Mouse (Mus musculus) kidney, embryonic 14.5 days (tissue): ENCODE measurements around the gene Spag7. TPM values are rescaled to one million over a fixed set of nuclear protein-coding genes. Genes with fewer than 3 reads are reported as not detected.
A peak's percentile ranks its signal among the peaks of the same experiment; 100 is the strongest.

Experiments used
- ATAC-seq: fragments of 200-750 bp; cut with Nextera tagmentation; 2 replicates; pipeline ENCODE4 v1.8.0; 2017; ENCODE audit warnings: moderate number of reproducible peaks, mild to moderate bottlenecking, moderate TSS enrichment, moderate library complexity; ENCODE audit not compliant: low FRiP score, low TSS enrichment
- H3K27ac ChIP-seq: fragments of 300-500 bp; sonication (generic); 2 replicates; pipeline ENCODE4 v1.5.1; 2014; ENCODE audit warnings: low read depth, mild to moderate bottlenecking, low read length, moderate library complexity, mixed read lengths
- H3K27me3 ChIP-seq: fragments of 300-500 bp; sonication (generic); 2 replicates; pipeline ENCODE4 v1.6.1; 2014; ENCODE audit warnings: mild to moderate bottlenecking, low read length; ENCODE audit not compliant: control insufficient read depth, insufficient read depth
- H3K36me3 ChIP-seq: fragments of 300-500 bp; sonication (generic); 2 replicates; pipeline ENCODE4 v1.6.1; 2014; ENCODE audit warnings: low read length, mixed read lengths; ENCODE audit not compliant: control insufficient read depth, insufficient read depth
- H3K4me1 ChIP-seq: fragments of 300-500 bp; sonication (generic); 2 replicates; pipeline ENCODE4 v1.6.1; 2014; ENCODE audit warnings: low read length, mixed read lengths; ENCODE audit not compliant: control insufficient read depth, insufficient read depth
- H3K4me2 ChIP-seq: fragments of 300-500 bp; sonication (generic); replicated peaks from 2 replicates; pipeline ENCODE4 v1.6.1; 2014; ENCODE audit warnings: low read depth, mild to moderate bottlenecking, low read length
- H3K4me3 ChIP-seq: fragments of 300-500 bp; sonication (generic); 2 replicates; pipeline ENCODE4 v1.5.1; 2014; ENCODE audit warnings: mild to moderate bottlenecking, low read length
- H3K9ac ChIP-seq: fragments of 300-500 bp; sonication (generic); 2 replicates; pipeline ENCODE4 v1.6.1; 2014; ENCODE audit warnings: low read depth, mild to moderate bottlenecking, low read length, moderate library complexity
- H3K9me3 ChIP-seq: fragments of 300-500 bp; sonication (generic); 2 replicates; pipeline ENCODE4 v1.6.1; 2016; ENCODE audit warnings: low read length; ENCODE audit not compliant: control insufficient read depth
- WGBS: fragments of 180-500 bp; shearing (Covaris S2); extraction: QIAGEN DNeasy Blood & Tissue Kit; methylation state at CpG from one replicate; pipeline ENCODE4 v1.1.7; 2014; 5-methylcytosine and 5-hydroxymethylcytosine counted together
- polyA plus RNA-seq: library from polyadenylated mRNA; unstranded; fragments of >200 nt; fragmentation: Nextera tagmentation; extraction: Ambion mirVana; gene quantifications from 2 replicates; pipeline ENCODE4 v1.2.1, GENCODE M21; 2014

Gene Spag7
- polyA plus RNA-seq, 1 experiment from 2014 or later, result 177 TPM

- Histone ChIP-seq H3K9me3 (no peaks in the 10 kb centered on the region), H3K4me1 (peaks cover 5% of the 10 kb centered on the region; the same call in 1 of the 2 replicates), H3K36me3 (peaks cover 56% of the 10 kb centered on the region), H3K4me3 (no peak overlapping the region), H3K27me3 (no peaks in the 10 kb centered on the region), H3K9ac (no peak overlapping the region), H3K27ac (no peak overlapping the region), H3K4me2 (no peak overlapping the region)
- ATAC-seq, result no peak
- 87% methylated on average over 9 of the region's 9 CpGs for WGBS
These were observed 4.5 kb downstream of the Spag7 start for GRCm38 (mm10) chr11:70664741-70665140.

DNA sequence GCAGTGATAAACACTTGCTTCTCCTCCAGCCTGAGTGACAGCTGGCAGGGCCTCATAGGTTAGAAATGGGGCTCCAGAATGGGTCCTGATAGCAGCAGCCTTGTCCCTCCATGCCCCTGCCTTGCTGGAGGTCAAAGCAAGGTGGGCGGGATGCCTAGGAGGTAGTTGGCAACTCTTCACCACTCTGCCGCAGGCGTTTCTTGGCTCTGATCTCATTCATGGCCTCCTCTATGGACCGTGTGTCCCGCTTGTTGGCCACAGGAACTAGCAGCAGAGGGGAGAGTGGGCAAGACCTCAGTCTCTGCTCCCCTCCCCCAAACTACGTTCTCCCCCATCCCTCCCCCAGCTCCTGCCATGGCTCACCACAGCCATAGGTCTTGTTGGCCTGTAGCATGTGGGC is 5.3 kb downstream of the Spag7 start:
- no peaks in the 10 kb centered on the region for H3K9me3 ChIP-seq
- peaks cover 56% of the 10 kb centered on the region for H3K36me3 ChIP-seq

DNA sequence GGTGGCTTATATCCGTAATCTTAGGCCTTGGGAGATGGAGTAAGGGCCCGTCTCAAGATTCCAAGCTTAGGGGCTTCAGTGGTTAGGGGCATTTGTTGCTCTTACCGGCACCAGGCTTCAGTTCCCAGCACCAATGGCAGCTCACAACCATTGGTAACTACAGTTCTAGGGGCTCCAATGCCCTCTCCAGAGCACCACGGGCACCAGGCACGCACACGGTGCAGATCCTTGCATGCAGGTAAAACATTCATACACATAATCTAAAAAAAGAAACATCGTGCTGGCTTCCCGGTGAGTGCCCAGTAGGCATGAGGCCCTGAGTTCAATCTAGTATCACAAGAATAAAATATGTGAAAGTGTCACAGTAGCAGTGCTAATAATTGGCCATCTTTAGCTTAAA is 6.1 kb downstream of the Spag7 start:
- no peaks in the 10 kb centered on the region for H3K9me3 ChIP-seq
- ATAC-seq, result no peak
- 93% methylated on average over 8 of the region's 8 CpGs for WGBS
- H3K4me3 ChIP-seq, result no peak overlapping the region
- H3K36me3 ChIP-seq, result peaks cover 56% of the 10 kb centered on the region
- no peak overlapping the region for H3K27ac ChIP-seq
- no peak overlapping the region for H3K4me2 ChIP-seq
- peaks cover 8% of the 10 kb centered on the region for H3K4me1 ChIP-seq
- no peak overlapping the region for H3K9ac ChIP-seq
- H3K27me3 ChIP-seq, result no peaks in the 10 kb centered on the region

More for the DNA sequence above, 5.3 kb downstream of the Spag7 start:
- 87% methylated on average over 6 of the region's 6 CpGs for WGBS
- no peak overlapping the region for H3K4me2 ChIP-seq
- H3K9ac ChIP-seq, result no peak overlapping the region
- no peak for ATAC-seq
- H3K4me1 ChIP-seq, result peaks cover 5% of the 10 kb centered on the region; the same call in 1 of the 2 replicates
- no peaks in the 10 kb centered on the region for H3K27me3 ChIP-seq
- H3K4me3 ChIP-seq, result no peak overlapping the region
- no peak overlapping the region for H3K27ac ChIP-seq

DNA sequence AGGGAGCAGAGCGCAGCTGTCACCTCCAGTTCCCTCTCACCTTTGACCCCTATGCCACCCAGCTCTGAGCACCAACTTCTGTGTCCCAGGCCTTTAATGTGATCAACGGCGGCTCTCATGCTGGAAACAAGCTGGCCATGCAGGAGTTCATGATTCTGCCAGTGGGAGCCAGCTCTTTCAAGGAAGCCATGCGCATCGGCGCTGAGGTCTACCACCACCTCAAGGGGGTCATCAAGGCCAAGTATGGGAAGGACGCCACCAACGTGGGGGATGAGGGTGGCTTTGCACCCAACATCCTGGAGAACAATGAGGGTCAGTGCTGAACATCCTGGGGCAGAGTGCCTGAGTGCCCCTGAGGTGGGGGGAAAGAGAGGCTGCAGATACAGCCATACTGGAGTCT is 8.6 kb downstream of the Spag7 start:
- no peak overlapping the region for H3K4me3 ChIP-seq
- ATAC-seq, result no peak
- H3K36me3 ChIP-seq, result peaks cover 44% of the 10 kb centered on the region
- no peaks in the 10 kb centered on the region for H3K27me3 ChIP-seq
- H3K9me3 ChIP-seq, result no peaks in the 10 kb centered on the region
- 84% methylated on average over 8 of the region's 8 CpGs for WGBS
- no peak overlapping the region for H3K9ac ChIP-seq
- no peak overlapping the region for H3K27ac ChIP-seq
- peaks cover 23% of the 10 kb centered on the region for H3K4me1 ChIP-seq
- H3K4me2 ChIP-seq, result no peak overlapping the region

GRCm38 (mm10) chr11:70658942-70659341 is 10.3 kb downstream of the Spag7 start:
- H3K27ac ChIP-seq, result no peak overlapping the region
- ATAC-seq, result no peak
- 79% methylated on average over 8 of the region's 8 CpGs for WGBS
- H3K9me3 ChIP-seq, result no peaks in the 10 kb centered on the region
- no peak overlapping the region for H3K4me3 ChIP-seq
- no peak overlapping the region for H3K9ac ChIP-seq
- H3K4me2 ChIP-seq, result no peak overlapping the region
- no peaks in the 10 kb centered on the region for H3K27me3 ChIP-seq
- H3K4me1 ChIP-seq, result peaks cover 23% of the 10 kb centered on the region
- H3K36me3 ChIP-seq, result peaks cover 28% of the 10 kb centered on the region

DNA sequence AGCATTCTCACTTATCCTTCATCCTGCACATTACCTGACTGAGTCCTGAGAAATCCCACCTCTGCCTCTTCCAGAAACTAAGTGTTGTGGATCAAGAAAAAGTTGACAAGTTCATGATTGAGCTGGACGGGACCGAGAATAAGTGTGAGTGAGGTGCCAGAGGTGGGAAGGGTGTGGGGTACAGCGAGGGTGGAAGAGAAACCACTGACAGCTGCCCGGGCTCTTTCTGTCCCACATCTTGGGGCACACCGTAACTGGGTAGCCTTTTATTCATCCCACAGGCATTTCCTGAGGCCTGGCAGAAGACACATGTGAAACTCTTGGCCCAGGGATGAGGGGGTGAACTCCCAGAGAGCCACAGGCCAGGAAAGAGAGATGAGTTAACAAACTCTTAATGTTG is 10.7 kb downstream of the Spag7 start:
- Histone ChIP-seq H3K36me3 (peaks cover 25% of the 10 kb centered on the region; the same call in 1 of the 2 replicates), H3K27ac (no peak overlapping the region), H3K4me1 (peaks cover 23% of the 10 kb centered on the region), H3K27me3 (no peaks in the 10 kb centered on the region), H3K4me3 (no peak overlapping the region), H3K9me3 (no peaks in the 10 kb centered on the region), H3K4me2 (no peak overlapping the region), H3K9ac (peak overlapping the region; percentile 28; the same call in 1 of the 2 replicates)
- 83% methylated on average over 5 of the region's 5 CpGs for WGBS
- ATAC-seq, result no peak

DNA sequence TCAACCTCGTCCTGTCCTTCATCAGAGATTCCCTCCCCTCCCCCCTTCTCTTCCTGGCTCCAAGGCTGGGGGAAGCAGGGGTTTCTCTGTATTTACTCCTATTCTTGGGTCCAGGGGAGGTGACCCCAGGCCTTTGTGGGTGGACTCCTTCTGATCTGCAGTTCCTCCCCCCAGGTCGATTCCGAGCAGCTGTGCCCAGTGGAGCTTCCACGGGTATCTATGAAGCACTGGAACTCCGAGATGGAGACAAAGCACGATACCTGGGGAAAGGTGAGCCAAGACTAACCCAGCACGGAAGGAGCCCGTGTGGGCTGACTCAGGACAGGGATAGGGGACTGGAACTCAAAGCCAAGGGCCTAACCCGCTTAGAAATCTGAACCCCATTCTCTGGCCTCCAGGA is 11.2 kb downstream of the Spag7 start:
- 35% methylated on average over 9 of the region's 9 CpGs for WGBS
- H3K4me3 ChIP-seq, result no peak overlapping the region

DNA sequence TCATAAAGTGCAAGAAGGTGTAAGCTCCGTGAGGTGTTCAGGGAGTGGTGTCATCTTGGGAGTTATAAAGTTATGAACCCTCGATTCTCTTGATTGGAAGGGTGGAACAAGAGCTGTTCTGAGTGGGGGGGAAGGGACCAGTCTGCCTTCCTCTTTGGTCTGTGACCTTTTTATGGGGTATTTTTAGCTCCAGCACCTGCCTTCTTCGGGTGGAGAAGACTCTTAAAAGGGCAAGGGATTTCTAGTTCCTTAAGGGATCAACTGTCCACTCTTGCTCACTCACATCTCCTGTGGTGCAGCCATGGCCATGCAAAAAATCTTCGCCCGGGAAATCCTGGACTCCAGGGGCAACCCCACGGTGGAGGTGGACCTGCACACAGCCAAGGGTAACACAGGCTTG is 11.6 kb downstream of the Spag7 start:
- H3K9ac ChIP-seq, result peak overlapping the region; percentile 28; the same call in 1 of the 2 replicates
- H3K4me2 ChIP-seq, result peak overlapping the region; percentile 71
- H3K27ac ChIP-seq, result no peak overlapping the region; the same call in 1 of the 2 replicates
- H3K9me3 ChIP-seq, result no peaks in the 10 kb centered on the region
- no peaks in the 10 kb centered on the region for H3K27me3 ChIP-seq
- WGBS, result 30% methylated on average over 6 of the region's 6 CpGs
- peaks cover 19% of the 10 kb centered on the region for H3K36me3 ChIP-seq
- H3K4me3 ChIP-seq, result 0 out of 2 replicates have a peak overlapping the region, but pooled peaks have one; percentile 3
- no peak for ATAC-seq
- H3K4me1 ChIP-seq, result peaks cover 28% of the 10 kb centered on the region

More for the DNA sequence above, 11.2 kb downstream of the Spag7 start:
- no peak for ATAC-seq
- H3K4me1 ChIP-seq, result peaks cover 24% of the 10 kb centered on the region
- no peaks in the 10 kb centered on the region for H3K9me3 ChIP-seq
- H3K9ac ChIP-seq, result peak overlapping the region; percentile 28; the same call in 1 of the 2 replicates
- H3K27ac ChIP-seq, result no peak overlapping the region
- H3K36me3 ChIP-seq, result peaks cover 19% of the 10 kb centered on the region; the same call in 1 of the 2 replicates
- H3K4me2 ChIP-seq, result peak overlapping the region; percentile 29; the same call in 1 of the 2 replicates
- H3K27me3 ChIP-seq, result no peaks in the 10 kb centered on the region

GRCm38 (mm10) chr11:70656964-70657363 is 12.3 kb downstream of the Spag7 start, which contains the start of gene Eno3:
Eno3 (plus strand) TSS chr11:70657202.
- peak within 1 kb of the TSS; percentile 99 for H3K27ac ChIP-seq
- peaks cover 19% of the 10 kb centered on the region for H3K36me3 ChIP-seq
- peak within 1 kb of the TSS; percentile 93 for H3K4me3 ChIP-seq
- H3K9ac ChIP-seq, result peak within 1 kb of the TSS; percentile 95
- ATAC-seq, result no peak; the same call in 1 of the 2 replicates
- H3K9me3 ChIP-seq, result no peaks in the 10 kb centered on the region
- WGBS, result 7% methylated on average over 3 of the region's 3 CpGs
- H3K27me3 ChIP-seq, result no peaks in the 10 kb centered on the region
- peak within 1 kb of the TSS; percentile 71 for H3K4me2 ChIP-seq
- H3K4me1 ChIP-seq, result peaks cover 34% of the 10 kb centered on the region
